Mouse (Mus musculus): Measurements from ENCODE around the gene Mfn2. TPM values are rescaled to one million over a fixed set of nuclear protein-coding genes. Genes with fewer than 3 reads are reported as not detected.

Gene Mfn2
- polyA plus RNA-seq (2017; shearing (Covaris generic)) = 55.8 TPM

GRCm38 (mm10) chr4:147904313-147905089 is at the start of gene Mfn2:
TSS of gene Mfn2 (minus strand) at chr4:147904704.

DNA sequence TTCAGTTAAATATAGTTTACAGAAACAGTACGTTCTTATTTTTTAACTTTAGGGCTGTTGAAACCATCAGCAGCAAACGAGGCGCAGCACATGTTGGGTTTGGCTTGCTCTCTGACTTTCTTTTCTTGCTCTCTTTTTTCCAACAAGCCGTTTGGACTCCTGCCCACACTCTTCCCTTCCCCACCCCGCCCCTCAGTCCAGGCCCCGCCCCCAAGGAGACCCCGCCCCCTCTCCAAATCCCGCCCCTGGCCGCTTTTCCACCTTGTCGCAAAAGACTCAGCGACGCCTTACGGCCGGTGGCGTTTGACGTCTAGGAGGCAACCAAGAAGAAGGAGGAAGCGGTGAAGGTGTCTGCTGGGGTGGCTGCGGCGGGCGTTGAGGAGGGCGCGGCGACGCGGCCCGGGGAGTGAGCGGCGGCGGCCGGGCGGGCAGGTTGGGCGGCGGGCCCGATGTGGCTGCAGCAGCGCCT is 36.1 kb upstream of the Mfn2 start, which contains the start of gene 2510039O18Rik:
2510039O18Rik (plus strand) TSS at position 320 of the 469 bp plus-strand sequence.

DNA sequence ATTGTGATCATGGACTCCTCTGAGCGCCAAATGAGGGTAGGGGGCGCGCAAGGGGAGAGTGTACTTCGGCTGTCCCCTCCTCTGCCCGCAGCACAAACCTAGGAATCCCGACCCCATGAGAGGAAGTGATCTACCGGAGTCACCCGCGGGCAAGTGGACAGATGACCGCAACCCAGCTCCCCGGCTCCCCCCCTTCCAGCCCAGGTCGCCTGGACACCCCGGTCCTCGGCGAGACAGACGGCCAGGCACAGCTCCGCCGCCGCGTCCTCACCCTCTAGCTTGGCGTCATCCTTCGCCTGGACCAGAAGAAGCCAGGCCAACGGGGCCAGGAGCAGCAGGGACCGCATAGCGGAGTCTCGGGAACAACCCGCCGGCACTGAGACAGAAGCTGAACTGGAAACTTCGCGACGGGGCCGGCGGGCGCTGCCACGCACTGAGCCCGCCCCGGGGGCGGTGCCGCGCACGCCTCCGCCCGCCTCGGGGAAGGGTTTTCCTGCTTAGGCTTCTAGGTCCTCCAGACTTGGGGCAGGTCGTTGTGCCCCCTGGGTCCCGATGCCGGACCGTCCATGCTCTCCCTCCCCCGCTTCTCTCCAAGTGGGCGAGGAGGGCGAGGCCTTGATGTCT is 31.9 kb upstream of the Mfn2 start, which contains the start of gene Plod1:
Plod1 (minus strand) TSS at position 437 of the 624 bp plus-strand sequence.

GRCm38 (mm10) chr4:147868450-147869031 is 36.0 kb downstream of the Mfn2 start, which contains the start of the genes Miip and Fv1:
TSS of gene Miip (minus strand) at chr4:147868816.
TSS of gene Fv1 (plus strand) at chr4:147868979.

GRCm38 (mm10) chr4:147847614-147848583 is 56.6 kb downstream of the Mfn2 start, which contains the start of gene Zfp933:
TSS of gene Zfp933 (minus strand) at chr4:147848366.

Other genes with a start within 250 kb of the Mfn2 start
- gene Zfp534, start 202.2 kb downstream of the Mfn2 start, polyA plus RNA-seq (2017; shearing (Covaris generic)) = not detected
- gene Zfp984, start 94.9 kb downstream of the Mfn2 start, polyA plus RNA-seq (2017; shearing (Covaris generic)) = 32.5 TPM
- gene Zfp933, start 56.3 kb downstream of the Mfn2 start, polyA plus RNA-seq (2017; shearing (Covaris generic)) = 6.3 TPM
- 128 TPM for gene Miip, start 35.9 kb downstream of the Mfn2 start, polyA plus RNA-seq (2017; shearing (Covaris generic))
- 5.6 TPM for gene Fv1, start 35.7 kb downstream of the Mfn2 start, polyA plus RNA-seq (2017; shearing (Covaris generic))
- gene Plod1, start 32.1 kb upstream of the Mfn2 start, polyA plus RNA-seq (2017; shearing (Covaris generic)) = 11.6 TPM
- gene 2510039O18Rik, start 36.2 kb upstream of the Mfn2 start, polyA plus RNA-seq (2017; shearing (Covaris generic)) = 4.5 TPM
- gene Nppb, start 81.1 kb upstream of the Mfn2 start, polyA plus RNA-seq (2017; shearing (Covaris generic)) = not detected
- gene Nppa, start 96.0 kb upstream of the Mfn2 start, polyA plus RNA-seq (2017; shearing (Covaris generic)) = not detected
- 10.1 TPM for gene Clcn6, start 134.1 kb upstream of the Mfn2 start, polyA plus RNA-seq (2017; shearing (Covaris generic))
- gene Mthfr, start 134.4 kb upstream of the Mfn2 start, polyA plus RNA-seq (2017; shearing (Covaris generic)) = 21.3 TPM
- 28.8 TPM for gene Agtrap, start 183.3 kb upstream of the Mfn2 start, polyA plus RNA-seq (2017; shearing (Covaris generic))
- gene Mad2l2, start 225.7 kb upstream of the Mfn2 start, polyA plus RNA-seq (2017; shearing (Covaris generic)) = 49.7 TPM
- gene Draxin, start 226.0 kb upstream of the Mfn2 start, polyA plus RNA-seq (2017; shearing (Covaris generic)) = 0.06 TPM
- 50.2 TPM for gene Fbxo6, start 247.4 kb upstream of the Mfn2 start, polyA plus RNA-seq (2017; shearing (Covaris generic))